Mouse (Mus musculus) MEL (cell line): ENCODE data around the gene Ormdl2. TPM values are rescaled to one million over a fixed set of nuclear protein-coding genes. Genes with fewer than 3 reads are reported as not detected.

ENCODE experiments used
- DNase-seq: peaks from one replicate; pipeline ENCODE4 v3.0.0; 2011; ENCODE audit warnings: low read depth, low spot score
- H3K27ac ChIP-seq: 2 replicates; pipeline ENCODE4 v1.5.1; 2012; ENCODE audit warnings: low read depth, mild to moderate bottlenecking, control low read depth, low read length, moderate library complexity; ENCODE audit not compliant: control insufficient read depth
- H3K27me3 ChIP-seq, 2 experiments: fragments of 150-350 bp in 1 of 2; sonication (generic) in 1 of 2; 2 replicates each; pipeline ENCODE4 v1.6.1; 2012; ENCODE audit warnings: low read length in 2 of 2, mild to moderate bottlenecking in 2 of 2, improper control_type of control experiment in 1 of 2, moderate library complexity in 1 of 2; ENCODE audit not compliant: insufficient read depth in 2 of 2, control insufficient read depth in 1 of 2
- H3K36me3 ChIP-seq, 2 experiments: 2 replicates each; pipeline ENCODE4 v1.6.1; 2012 to 2014; ENCODE audit warnings: low read length in 2 of 2, improper control_type of control experiment in 1 of 2, inconsistent platforms in 1 of 2, mild to moderate bottlenecking in 1 of 2; ENCODE audit not compliant: insufficient read depth in 2 of 2, control insufficient read depth in 1 of 2
- H3K4me1 ChIP-seq, 2 experiments: fragments of 150-350 bp in 1 of 2; sonication (generic) in 1 of 2; 2 replicates each; pipeline ENCODE4 v1.6.1; 2012; ENCODE audit warnings: low read length in 2 of 2, improper control_type of control experiment in 1 of 2, mild to moderate bottlenecking in 1 of 2; ENCODE audit not compliant: insufficient read depth in 2 of 2, control insufficient read depth in 1 of 2
- H3K4me3 ChIP-seq, 2 experiments: fragments of 150-350 bp in 1 of 2; sonication (generic) in 1 of 2; 2 replicates each; pipeline ENCODE4 v1.5.1; 2012; ENCODE audit warnings: low read depth in 2 of 2, low read length in 2 of 2, mild to moderate bottlenecking in 2 of 2, moderate library complexity in 2 of 2, control low read depth in 1 of 2, improper control_type of control experiment in 1 of 2; ENCODE audit not compliant: control insufficient read depth in 1 of 2, insufficient read depth in 1 of 2
- H3K79me2 ChIP-seq: 2 replicates; pipeline ENCODE4 v1.6.1; 2012; ENCODE audit warnings: mild to moderate bottlenecking, low read length, moderate library complexity; ENCODE audit not compliant: control insufficient read depth, poor library complexity, insufficient read depth
- H3K9ac ChIP-seq: 2 replicates; pipeline ENCODE4 v1.6.1; 2012; ENCODE audit warnings: low read depth, mild to moderate bottlenecking, control low read depth, low read length, moderate library complexity; ENCODE audit not compliant: control insufficient read depth, poor library complexity, severe bottlenecking
- H3K9me3 ChIP-seq: fragments of 150-350 bp; sonication (generic); replicated peaks from 2 replicates; pipeline ENCODE4 v1.6.1; 2012; ENCODE audit warnings: mild to moderate bottlenecking, low read length, improper control_type of control experiment, moderate library complexity; ENCODE audit not compliant: insufficient read depth
- BHLHE40 ChIP-seq: IDR thresholded peaks from 2 replicates; pipeline ENCODE4 v1.6.1; 2012; ENCODE audit warnings: low read depth, mild to moderate bottlenecking, inconsistent platforms, low read length, improper control_type of control experiment, borderline replicate concordance
- CHD2 ChIP-seq: IDR thresholded peaks from 2 replicates; pipeline ENCODE4 v1.6.1; 2011; ENCODE audit warnings: low read length, improper control_type of control experiment
- CTCF ChIP-seq, 3 experiments: IDR thresholded peaks in 2 of 3; conservative IDR thresholded peaks in 1 of 3; 2 replicates each; pipeline ENCODE4 v1.5.1; 2011 to 2012; ENCODE audit warnings: low read length in 3 of 3, low read depth in 2 of 3, mild to moderate bottlenecking in 2 of 3, improper control_type of control experiment in 1 of 3, inconsistent platforms in 1 of 3, mixed read lengths in 1 of 3, moderate library complexity in 1 of 3; ENCODE audit not compliant: control insufficient read depth in 1 of 3, insufficient read depth in 1 of 3, poor library complexity in 1 of 3, severe bottlenecking in 1 of 3
- E2F4 ChIP-seq: IDR thresholded peaks from 2 replicates; pipeline ENCODE4 v1.6.1; 2011; ENCODE audit warnings: low read depth, low read length, improper control_type of control experiment, borderline replicate concordance
- ELF1 ChIP-seq: IDR thresholded peaks from 2 replicates; pipeline ENCODE4 v1.6.1; 2014; ENCODE audit warnings: low read depth, mild to moderate bottlenecking, inconsistent platforms, low read length, improper control_type of control experiment, moderate library complexity
- EP300 ChIP-seq, 2 experiments: IDR thresholded peaks; 2 replicates each; pipeline ENCODE4 v1.6.1; 2011; ENCODE audit warnings: improper control_type of control experiment in 2 of 2, low read length in 2 of 2, low read depth in 1 of 2, mild to moderate bottlenecking in 1 of 2
- ETS1 ChIP-seq: IDR thresholded peaks from 2 replicates; pipeline ENCODE4 v1.6.1; 2012; ENCODE audit warnings: low read depth, mild to moderate bottlenecking, inconsistent platforms, low read length, improper control_type of control experiment, moderate library complexity
- GATA1 ChIP-seq: IDR thresholded peaks from 2 replicates; pipeline ENCODE4 v1.6.1; 2011; ENCODE audit warnings: low read depth, low read length, improper control_type of control experiment
- HCFC1 ChIP-seq: IDR thresholded peaks from 2 replicates; pipeline ENCODE4 v1.6.1; 2012; ENCODE audit warnings: low read depth, mild to moderate bottlenecking, inconsistent platforms, low read length, improper control_type of control experiment, moderate library complexity
- JUND ChIP-seq: IDR thresholded peaks from 2 replicates; pipeline ENCODE4 v1.6.1; 2011; ENCODE audit warnings: low read depth, mild to moderate bottlenecking, improper control_type of control experiment, low read length
- KAT2A ChIP-seq: conservative IDR thresholded peaks from 2 replicates; pipeline ENCODE4 v1.6.1; 2012; ENCODE audit warnings: low read depth, low read length, improper control_type of control experiment, inconsistent platforms
- MAFK ChIP-seq: IDR thresholded peaks from 2 replicates; pipeline ENCODE4 v1.6.1; 2011; ENCODE audit warnings: low read depth, mild to moderate bottlenecking, low read length, improper control_type of control experiment, borderline replicate concordance
- MAX ChIP-seq: IDR thresholded peaks from 2 replicates; pipeline ENCODE4 v1.6.1; 2011; ENCODE audit warnings: low read length, improper control_type of control experiment
- MAZ ChIP-seq: IDR thresholded peaks from 2 replicates; pipeline ENCODE4 v1.6.1; 2012; ENCODE audit warnings: low read depth, mild to moderate bottlenecking, inconsistent platforms, low read length, improper control_type of control experiment
- MEF2A ChIP-seq: IDR thresholded peaks from 2 replicates; pipeline ENCODE4 v1.6.1; 2014; ENCODE audit warnings: low read depth, mild to moderate bottlenecking, inconsistent platforms, low read length, improper control_type of control experiment; ENCODE audit not compliant: poor library complexity, insufficient replicate concordance, severe bottlenecking; ENCODE audit errors: extremely low read depth
- MXI1 ChIP-seq: IDR thresholded peaks from 2 replicates; pipeline ENCODE4 v1.6.1; 2011; ENCODE audit warnings: mild to moderate bottlenecking, low read depth, low read length, improper control_type of control experiment
- MYB ChIP-seq: IDR thresholded peaks from 2 replicates; pipeline ENCODE4 v1.6.1; 2011; ENCODE audit warnings: mild to moderate bottlenecking, low read depth, low read length, improper control_type of control experiment
- MYC ChIP-seq: IDR thresholded peaks from 2 replicates; pipeline ENCODE4 v1.6.1; 2011; ENCODE audit warnings: low read depth, mild to moderate bottlenecking, low read length, improper control_type of control experiment, moderate library complexity
- NELFE ChIP-seq: IDR thresholded peaks from 2 replicates; pipeline ENCODE4 v1.6.1; 2011; ENCODE audit warnings: low read depth, low read length, improper control_type of control experiment
- NRF1 ChIP-seq: IDR thresholded peaks from 2 replicates; pipeline ENCODE4 v1.6.1; 2014; ENCODE audit warnings: low read depth, mild to moderate bottlenecking, inconsistent platforms, low read length, improper control_type of control experiment, moderate library complexity; ENCODE audit not compliant: poor library complexity, insufficient read depth, severe bottlenecking
- POLR2A ChIP-seq, 2 experiments: IDR thresholded peaks; 2 replicates each; pipeline ENCODE4 v1.6.1; 2011 to 2012; ENCODE audit warnings: low read length in 2 of 2, mild to moderate bottlenecking in 2 of 2, control low read depth in 1 of 2, improper control_type of control experiment in 1 of 2, low read depth in 1 of 2, moderate library complexity in 1 of 2; ENCODE audit not compliant: control insufficient read depth in 1 of 2, insufficient read depth in 1 of 2, poor library complexity in 1 of 2
- POLR2AphosphoS2 ChIP-seq: IDR thresholded peaks from 2 replicates; pipeline ENCODE4 v1.6.1; 2011; ENCODE audit warnings: low read length, improper control_type of control experiment
- POLR2AphosphoS5 ChIP-seq: IDR thresholded peaks from 2 replicates; pipeline ENCODE4 v1.6.1; 2012; ENCODE audit warnings: low read depth, borderline replicate concordance, mild to moderate bottlenecking, inconsistent platforms, low read length, moderate library complexity, mixed read lengths
- RAD21 ChIP-seq: IDR thresholded peaks from 2 replicates; pipeline ENCODE4 v1.6.1; 2011; ENCODE audit warnings: mild to moderate bottlenecking, low read depth, low read length, improper control_type of control experiment
- RCOR1 ChIP-seq: IDR thresholded peaks from 2 replicates; pipeline ENCODE4 v1.6.1; 2012; ENCODE audit warnings: low read depth, mild to moderate bottlenecking, inconsistent platforms, low read length, improper control_type of control experiment
- SMC3 ChIP-seq: IDR thresholded peaks from 2 replicates; pipeline ENCODE4 v1.6.1; 2011; ENCODE audit warnings: low read depth, low read length, improper control_type of control experiment
- TAL1 ChIP-seq: IDR thresholded peaks from 2 replicates; pipeline ENCODE4 v1.6.1; 2012; ENCODE audit warnings: mild to moderate bottlenecking, inconsistent platforms, low read length, moderate library complexity, mixed read lengths
- TBP ChIP-seq: IDR thresholded peaks from 2 replicates; pipeline ENCODE4 v1.8.0; 2011; ENCODE audit warnings: low read depth, low read length, improper control_type of control experiment
- UBTF ChIP-seq: IDR thresholded peaks from 2 replicates; pipeline ENCODE4 v1.6.1; 2012; ENCODE audit warnings: low read depth, mild to moderate bottlenecking, inconsistent platforms, low read length, improper control_type of control experiment, moderate library complexity, borderline replicate concordance; ENCODE audit not compliant: insufficient read depth
- ZC3H11A ChIP-seq: IDR thresholded peaks from 2 replicates; pipeline ENCODE4 v1.6.1; 2012; ENCODE audit warnings: low read depth, mild to moderate bottlenecking, inconsistent platforms, low read length, improper control_type of control experiment
- ZKSCAN1 ChIP-seq: IDR thresholded peaks from 2 replicates; pipeline ENCODE4 v1.6.1; 2012; ENCODE audit warnings: low read depth, mild to moderate bottlenecking, inconsistent platforms, low read length, improper control_type of control experiment, moderate library complexity
- ZNF384 ChIP-seq: IDR thresholded peaks from 2 replicates; pipeline ENCODE4 v1.6.1; 2012; ENCODE audit warnings: low read depth, mild to moderate bottlenecking, inconsistent platforms, low read length, improper control_type of control experiment
- polyA plus RNA-seq, 2 experiments: library from polyadenylated mRNA; stranded (reverse) in 1 of 2; unstranded in 1 of 2; fragments of >175 nt in 1 of 2; fragments of >200 nt in 1 of 2; gene quantifications; 2 replicates each; pipeline versions ENCODE4 v1.2.1 to v1.2.4; 2012; ENCODE audit warnings: low replicate concordance in 2 of 2, low read depth in 1 of 2; ENCODE audit not compliant: insufficient read length in 2 of 2, insufficient read depth in 1 of 2, missing spikeins in 1 of 2
- total RNA-seq: library from RNA; depleted of rRNA; stranded (reverse); fragments of 300-350 nt; gene quantifications from 2 replicates; pipeline ENCODE4 v1.2.3, GENCODE M21; 2012

Ormdl2 gene
- total and polyA plus RNA-seq, 3 experiments = 100 to 278 (median 114) TPM

- H3K4me3 ChIP-seq = no peak overlapping the region
Observed at GRCm38 (mm10) chr10:128792041-128792440, 29.4 kb downstream of the Ormdl2 start.

GRCm38 (mm10) chr10:128790398-128791124, 30.9 kb downstream of the Ormdl2 start, which contains the start of gene Mmp19:
Gene Mmp19 (plus strand): TSS chr10:128790910.
- Histone ChIP-seq H3K27ac (no peak within 1 kb of the TSS), H3K36me3 (peaks cover 0 to 5% of the 10 kb centered on the region in 2 experiments; a peak in 2 of 4 replicates)
- no peak for TF ChIP-seq TBP
- TF ChIP-seq MAFK = no peak
- no peak for TF ChIP-seq ZKSCAN1
- TF ChIP-seq CTCF (IDR thresholded peaks at IDR 0.05 in 2 of 3, conservative IDR thresholded peaks at IDR 0.05 in 1 of 3; ENCODE audit: control insufficient read depth in 1 of 3, insufficient read depth in 1 of 3, low read depth in 2 of 3, low read length in 3 of 3, poor library complexity in 1 of 3, severe bottlenecking in 1 of 3) = no peak
- no peak for TF ChIP-seq KAT2A
- TF ChIP-seq ETS1 = no peak
- no peak for TF ChIP-seq NELFE
- no peak for TF ChIP-seq MYB
- TF ChIP-seq POLR2AphosphoS2 = no peak
- no peak for TF ChIP-seq MYC
- TF ChIP-seq SMC3 = no peak
- no peak for TF ChIP-seq RCOR1
- no peak for TF ChIP-seq MAX
- TF ChIP-seq E2F4 = no peak
- no peak for TF ChIP-seq BHLHE40
- TF ChIP-seq HCFC1 = no peak
- TF ChIP-seq, all 39 proteins: peak for 0
- no peak within 1 kb of the TSS for H3K9ac ChIP-seq
- H3K79me2 ChIP-seq = no peaks in the 10 kb centered on the region
- H3K4me1 ChIP-seq = peaks cover 0 to 7% of the 10 kb centered on the region in 2 experiments; a peak in 1 of 4 replicates
- no peak within 1 kb of the TSS for H3K4me3 ChIP-seq
- H3K9me3 ChIP-seq = no peaks in the 10 kb centered on the region
- H3K27me3 ChIP-seq = no peaks in the 10 kb centered on the region
- no peak for DNase-seq

More at GRCm38 (mm10) chr10:128792041-128792440, 29.4 kb downstream of the Ormdl2 start:
- no peaks in the 10 kb centered on the region for H3K9me3 ChIP-seq
- H3K27me3 ChIP-seq = no peaks in the 10 kb centered on the region
- no peak overlapping the region for H3K27ac ChIP-seq
- H3K36me3 ChIP-seq = peaks cover 0 to 5% of the 10 kb centered on the region in 2 experiments; a peak in 2 of 4 replicates
- peaks cover 0 to 7% of the 10 kb centered on the region in 2 experiments; a peak in 1 of 4 replicates for H3K4me1 ChIP-seq
- no peaks in the 10 kb centered on the region for H3K79me2 ChIP-seq
- no peak overlapping the region for H3K9ac ChIP-seq
- no peak for TF ChIP-seq UBTF
- no peak for TF ChIP-seq POLR2AphosphoS5
- no peak for TF ChIP-seq MXI1
- no peak for TF ChIP-seq MYC
- no peak for TF ChIP-seq ZC3H11A
- no peak for TF ChIP-seq ZNF384
- TF ChIP-seq ELF1 = no peak
- TF ChIP-seq GATA1 = no peak
- TF ChIP-seq ZKSCAN1 = no peak
- no peak for TF ChIP-seq MAZ
- TF ChIP-seq MEF2A = no peak
- TF ChIP-seq MYB = no peak
- TF ChIP-seq MAFK = no peak
- no peak for TF ChIP-seq BHLHE40
- TF ChIP-seq HCFC1 = no peak
- TF ChIP-seq EP300 (IDR thresholded peaks at IDR 0.05; ENCODE audit: low read depth in 1 of 2, low read length in 2 of 2) = no peak
- peak; percentile 29; the same call in 1 of the 2 replicates for TF ChIP-seq SMC3
- peak; percentile 20; the same call in 1 of the 2 replicates for TF ChIP-seq RAD21
- TF ChIP-seq NRF1 = no peak
- no peak for TF ChIP-seq JUND
- no peak for TF ChIP-seq MAX
- no peak for TF ChIP-seq CHD2
- TF ChIP-seq POLR2A (IDR thresholded peaks at IDR 0.05; ENCODE audit: control insufficient read depth in 1 of 2, insufficient read depth in 1 of 2, low read depth in 1 of 2, low read length in 2 of 2, poor library complexity in 1 of 2) = no peak
- no peak for TF ChIP-seq E2F4
- TF ChIP-seq CTCF (IDR thresholded peaks at IDR 0.05 in 2 of 3, conservative IDR thresholded peaks at IDR 0.05 in 1 of 3; ENCODE audit: control insufficient read depth in 1 of 3, insufficient read depth in 1 of 3, low read depth in 2 of 3, low read length in 3 of 3, poor library complexity in 1 of 3, severe bottlenecking in 1 of 3) = peak in 1 of 3 experiments; percentile 44; a peak in 2 of 6 replicates
- no peak for TF ChIP-seq RCOR1
- no peak for TF ChIP-seq TAL1
- peak; percentile 52 for DNase-seq
